Mouse (Mus musculus): Measurements from ENCODE around the gene Adrb1. TPM values are rescaled to one million over a fixed set of nuclear protein-coding genes. Genes with fewer than 3 reads are reported as not detected.
"Not testable (repeated sequence)": the region's sequence is repeated elsewhere in the genome, so short reads cannot be mapped to it uniquely, and the experiment has no call there.

Adrb1 gene
- total RNA-seq, 2 experiments from 2014 or later: not detected

GRCm38 (mm10) chr19:56776719-56777382 is 54.9 kb downstream of the Adrb1 start:
- ATAC-seq (replicated peaks; ENCODE audit: low FRiP score, poor library complexity, severe bottlenecking): no peak

- ATAC-seq (replicated peaks; ENCODE audit: low FRiP score, poor library complexity, severe bottlenecking): not testable (repeated sequence)
Measured at GRCm38 (mm10) chr19:56778532-56778931, 56.5 kb downstream of the Adrb1 start.

Other genes with a start within 250 kb of the Adrb1 start
- gene Dclre1a, start 174.0 kb upstream of the Adrb1 start, total RNA-seq (2015; ENCODE audit: low replicate concordance): 23.4 and 27.3 TPM in 2 replicates
- 13.5 and 16.2 TPM in 2 replicates for gene Dclre1a, start 174.0 kb upstream of the Adrb1 start, total RNA-seq (2017; ENCODE audit: low replicate concordance)
- 3.8 and 5.9 TPM in 2 replicates for gene Nhlrc2, start 173.9 kb upstream of the Adrb1 start, total RNA-seq (2015; ENCODE audit: low replicate concordance)
- gene Nhlrc2, start 173.9 kb upstream of the Adrb1 start, total RNA-seq (2017; ENCODE audit: low replicate concordance): 6.1 and 8.2 TPM in 2 replicates
- 20.5 and 24.2 TPM in 2 replicates for gene Ccdc186, start 100.0 kb downstream of the Adrb1 start, total RNA-seq (2015; ENCODE audit: low replicate concordance)
- gene Ccdc186, start 100.0 kb downstream of the Adrb1 start, total RNA-seq (2017; ENCODE audit: low replicate concordance): 56.7 and 70.5 TPM in 2 replicates
- not detected in 2 replicates for gene Tdrd1, start 104.0 kb downstream of the Adrb1 start, total RNA-seq (2015; ENCODE audit: low replicate concordance)
- not detected in 2 replicates for gene Tdrd1, start 104.0 kb downstream of the Adrb1 start, total RNA-seq (2017; ENCODE audit: low replicate concordance)
- gene Vwa2, start 152.1 kb downstream of the Adrb1 start, total RNA-seq (2015; ENCODE audit: low replicate concordance): not detected in 2 replicates
- gene Vwa2, start 152.1 kb downstream of the Adrb1 start, total RNA-seq (2017; ENCODE audit: low replicate concordance): not detected in 2 replicates